Mouse (Mus musculus): ENCODE results near the gene Mapkapk3.

Mapkapk3 gene

DNA sequence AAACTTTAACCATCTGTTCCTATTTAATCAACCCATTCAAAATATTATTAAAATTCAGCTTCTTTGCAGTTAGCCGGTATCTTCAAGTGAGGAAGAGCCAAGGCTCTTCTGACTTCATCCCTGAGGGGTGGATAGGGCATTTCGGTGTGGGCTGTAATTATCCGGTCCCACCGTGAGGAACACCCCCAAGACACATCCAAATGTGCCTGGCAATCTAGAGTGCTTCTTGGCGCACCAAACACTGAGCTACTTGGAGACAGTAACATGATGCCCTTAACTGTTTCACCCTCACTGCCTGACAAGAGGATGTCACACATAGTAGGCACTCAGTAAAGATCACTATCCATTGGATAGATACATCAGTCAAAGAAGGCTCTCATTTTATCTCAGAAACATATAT is 53.5 kb downstream of the Mapkapk3 start:
- in situ Hi-C loops (cut with MboI, MseI): loop anchor here (5.0 kb wide), 1 partner anchor 339 kb away; no protein-coding TSS in a partner anchor

GRCm38 (mm10) chr9:107235261-107235660 is 54.4 kb downstream of the Mapkapk3 start:
- in situ Hi-C loops (cut with MboI, MseI): loop anchor here (5.0 kb wide), 1 partner anchor 338 kb away; no protein-coding TSS in a partner anchor

DNA sequence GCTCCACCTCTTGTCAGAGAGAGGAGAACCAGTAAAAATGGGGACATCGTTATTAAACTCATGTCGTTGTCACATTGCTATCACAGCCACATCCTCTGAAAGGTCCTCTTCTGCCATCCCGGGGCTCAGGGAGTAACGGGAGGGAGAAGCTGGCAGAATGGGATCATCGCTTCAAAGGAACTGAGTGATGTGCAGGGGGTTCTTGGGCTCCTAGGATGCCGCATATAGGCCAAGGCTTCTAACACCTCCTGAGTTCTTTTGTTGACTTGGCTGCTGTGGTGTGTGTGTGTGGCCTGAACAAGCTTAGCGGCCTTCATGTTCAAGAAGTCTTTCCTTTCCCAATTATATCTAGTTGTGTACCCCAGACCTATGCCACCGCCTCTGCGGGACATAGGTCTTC is 57.5 kb downstream of the Mapkapk3 start:
- in situ Hi-C loops (cut with MboI, MseI): no loop called here

DNA sequence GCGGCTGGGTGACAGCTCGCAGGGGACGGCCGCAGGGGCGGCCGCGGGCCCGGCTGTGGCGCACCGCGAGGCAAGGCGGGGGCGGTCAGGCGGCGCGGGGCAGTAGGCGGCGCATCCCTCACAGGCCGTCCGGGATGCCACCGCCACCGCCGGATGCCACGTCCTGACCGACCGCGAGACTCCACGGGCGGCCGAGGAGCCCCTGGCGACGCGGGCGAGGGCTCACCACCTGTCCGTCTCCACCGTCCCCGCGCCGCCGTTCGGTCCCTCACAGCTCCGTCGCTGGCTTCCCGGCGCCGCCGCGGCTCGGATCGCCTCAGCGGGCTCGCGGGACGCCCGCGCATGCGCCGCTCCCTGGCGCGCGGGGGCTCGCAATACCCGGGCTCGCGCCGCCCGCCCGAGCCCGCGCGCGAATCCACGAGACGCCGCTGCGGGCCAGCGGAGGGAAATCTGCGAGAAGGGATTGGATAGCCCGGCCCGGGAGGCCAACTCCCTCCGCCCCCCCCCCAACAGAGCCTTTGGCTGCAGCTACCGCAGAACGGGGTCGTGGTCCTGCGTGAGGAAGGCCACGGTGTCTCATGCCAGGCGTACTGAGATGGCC is 58.0 kb downstream of the Mapkapk3 start, which contains the start of gene Dock3:
Gene Dock3 (minus strand): TSS at position 371 of the 601 bp plus-strand sequence.
- in situ Hi-C loops (cut with MboI, MseI): no loop called here

DNA sequence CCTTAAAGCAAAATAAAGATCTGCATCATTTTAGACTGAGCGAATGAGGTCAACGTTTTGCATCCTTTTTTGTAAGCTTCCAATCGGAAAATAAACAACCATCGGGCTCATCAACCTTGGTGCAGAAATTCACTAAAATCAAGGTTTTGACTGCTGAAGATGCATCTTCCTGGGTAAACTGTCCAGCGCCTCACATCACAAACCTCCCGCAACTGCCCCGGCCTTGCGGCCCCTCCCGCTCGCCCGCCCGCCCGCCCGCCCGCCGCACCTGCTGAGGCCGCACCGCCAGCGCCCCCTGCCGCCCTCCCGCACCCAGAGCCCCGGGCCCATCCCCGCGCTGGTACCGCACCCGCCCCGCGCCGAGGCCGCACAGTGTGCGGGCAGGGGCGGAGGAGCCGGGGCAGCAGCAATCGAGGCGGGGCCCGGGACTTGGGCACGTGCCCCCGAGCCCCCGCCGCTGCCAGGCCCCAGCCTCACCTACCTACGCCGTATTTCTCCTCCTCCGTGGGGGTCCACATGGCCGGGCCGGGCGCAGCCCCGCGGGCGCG is 58.6 kb downstream of the Mapkapk3 start:
- in situ Hi-C loops (cut with MboI, MseI): no loop called here

- in situ Hi-C loops (cut with MboI, MseI): no loop called here
These were observed 65.1 kb downstream of the Mapkapk3 start for GRCm38 (mm10) chr9:107224597-107224996.
